Mouse (Mus musculus): ENCODE measurements around the gene Msgn1. TPM values are rescaled to one million over a fixed set of nuclear protein-coding genes. Genes with fewer than 3 reads are reported as not detected.

The Msgn1 gene
- polyA plus RNA-seq, 1 experiment, result not detected

GRCm38 (mm10) chr12:11202476-11202875, 6.3 kb downstream of the Msgn1 start:
- 88% methylated on average over 8 of the region's 8 CpGs for WGBS

GRCm38 (mm10) chr12:11200711-11201110, 8.1 kb downstream of the Msgn1 start:
- DNase-seq (ENCODE audit: low read depth, low spot score), result no peak
- WGBS, result 90% methylated on average over 12 of the region's 12 CpGs

More at GRCm38 (mm10) chr12:11202476-11202875, 6.3 kb downstream of the Msgn1 start:
- DNase-seq (ENCODE audit: low read depth, low spot score), result no peak

- DNase-seq (ENCODE audit: low read depth, low spot score), result no peak
- WGBS, result 45% methylated on average over 2 of the region's 2 CpGs
Measured at GRCm38 (mm10) chr12:11198551-11198950, 10.2 kb downstream of the Msgn1 start.

DNA sequence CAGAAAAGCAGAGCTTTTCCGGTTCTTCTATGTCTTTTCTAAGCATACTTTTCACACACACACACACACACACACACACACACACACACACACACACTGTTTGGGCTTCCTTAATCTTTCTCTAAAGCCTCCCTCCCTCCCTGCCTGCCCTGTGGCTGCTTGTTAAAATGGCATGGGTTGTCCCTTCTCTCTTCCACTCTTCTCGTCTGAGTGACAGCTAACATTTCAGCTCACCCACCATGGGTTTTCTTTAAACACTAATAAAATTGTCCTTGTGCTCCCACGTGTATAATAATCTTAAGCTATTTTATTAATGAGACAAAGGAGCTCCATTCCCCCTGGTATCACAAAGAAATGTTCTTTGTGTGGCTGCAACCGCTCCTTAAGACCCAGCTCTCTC, 10.7 kb downstream of the Msgn1 start:
- no peak for DNase-seq (ENCODE audit: low read depth, low spot score)
- WGBS, result 61% methylated on average over 4 of the region's 4 CpGs

DNA sequence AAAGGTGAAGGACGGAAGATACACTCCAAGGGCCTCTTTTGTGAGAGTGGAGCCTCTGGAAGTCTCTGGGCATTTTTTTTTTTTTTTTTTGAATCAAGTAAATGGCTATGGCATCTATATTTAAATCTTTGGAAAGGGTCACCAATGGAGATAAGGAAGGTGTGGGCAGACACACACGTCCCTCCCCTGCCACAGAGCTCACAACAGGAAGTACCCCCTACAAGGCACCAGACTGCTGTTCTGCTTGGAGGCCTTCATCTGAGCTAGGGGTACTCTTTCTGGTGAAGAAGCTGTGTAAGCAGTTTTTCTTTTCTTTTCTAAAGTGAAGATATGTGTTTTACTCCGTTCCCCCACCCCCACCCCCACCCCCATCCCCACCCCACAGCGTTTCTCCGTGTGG, 11.9 kb downstream of the Msgn1 start:
- DNase-seq (ENCODE audit: low read depth, low spot score), result no peak
- WGBS, result 56% methylated on average over 5 of the region's 5 CpGs

- no peak for DNase-seq (ENCODE audit: low read depth, low spot score)
- WGBS, result 5% methylated on average over 19 of the region's 19 CpGs
Measured at GRCm38 (mm10) chr12:11196142-11196597, 12.6 kb downstream of the Msgn1 start.

- DNase-seq (ENCODE audit: low read depth, low spot score), result no peak
- 89% methylated on average over 1 of the region's 1 CpGs for WGBS
Measured at GRCm38 (mm10) chr12:11195031-11195430, 13.7 kb downstream of the Msgn1 start.

GRCm38 (mm10) chr12:11178486-11179154, 30.2 kb downstream of the Msgn1 start:
- peak; percentile 22 for DNase-seq (ENCODE audit: low read depth, low spot score)
- WGBS, result 22% methylated on average over 11 of the region's 11 CpGs

- WGBS, result 29% methylated on average over 5 of the region's 5 CpGs
- no peak for DNase-seq (ENCODE audit: low read depth, low spot score)
Measured at GRCm38 (mm10) chr12:11177408-11178394, 31.1 kb downstream of the Msgn1 start.

- WGBS, result 81% methylated on average over 3 of the region's 3 CpGs
- DNase-seq (ENCODE audit: low read depth, low spot score), result no peak
Measured at GRCm38 (mm10) chr12:11158670-11159069, 50.1 kb downstream of the Msgn1 start.

Other genes starting within 250 kb of the Msgn1 start
- 0.81 and 0.95 TPM in 2 replicates for gene Kcns3, start 57.9 kb downstream of the Msgn1 start, polyA plus RNA-seq (2012; rRNA removed)
- gene Gen1, start 56.8 kb upstream of the Msgn1 start, polyA plus RNA-seq (2012; rRNA removed), result 0.56 and 1.2 TPM in 2 replicates
- 8.2 TPM in 2 replicates for gene Smc6, start 56.9 kb upstream of the Msgn1 start, polyA plus RNA-seq (2012; rRNA removed)
- 0.16 and 0.19 TPM in 2 replicates for gene Vsnl1, start 227.6 kb upstream of the Msgn1 start, polyA plus RNA-seq (2012; rRNA removed)
- gene Rad51ap2, start 247.1 kb upstream of the Msgn1 start, polyA plus RNA-seq (2012; rRNA removed), result not detected in 2 replicates